Mouse (Mus musculus): ENCODE data around the gene Gm4952. TPM values are rescaled to one million over a fixed set of nuclear protein-coding genes. Genes with fewer than 3 reads are reported as not detected.
A peak's percentile ranks its signal among the peaks of the same experiment; 100 is the strongest.

Gm4952 gene
- total RNA-seq (2021): not detected

GRCm38 (mm10) chr19:12599674-12600073, at the start of gene Gm4952:
TSS of gene Gm4952 (plus strand) at chr19:12599974.
- intact Hi-C loops (cut with DNase I): loop anchor here (10.0 kb wide), 1 partner anchor 165 kb away; no protein-coding TSS in a partner anchor
- no peak for DNase-seq (ENCODE audit: low spot score)

GRCm38 (mm10) chr19:12550005-12550942, 49.5 kb upstream of the Gm4952 start:
- intact Hi-C loops (cut with DNase I): no loop called here
- no peak for DNase-seq (ENCODE audit: low spot score)

GRCm38 (mm10) chr19:12556293-12556692, 43.5 kb upstream of the Gm4952 start:
- intact Hi-C loops (cut with DNase I): no loop called here
- DNase-seq (ENCODE audit: low spot score): no peak

- intact Hi-C loops (cut with DNase I): no loop called here
- DNase-seq (ENCODE audit: low spot score): no peak
These were observed 41.6 kb upstream of the Gm4952 start for GRCm38 (mm10) chr19:12558219-12558618.

GRCm38 (mm10) chr19:12564197-12564596, 35.6 kb upstream of the Gm4952 start:
- no peak for DNase-seq (ENCODE audit: low spot score)
- intact Hi-C loops (cut with DNase I): no loop called here

GRCm38 (mm10) chr19:12567011-12567410, 32.8 kb upstream of the Gm4952 start:
- intact Hi-C loops (cut with DNase I): no loop called here
- DNase-seq (ENCODE audit: low spot score): no peak

- intact Hi-C loops (cut with DNase I): no loop called here
- DNase-seq (ENCODE audit: low spot score): no peak
These were observed 28.9 kb upstream of the Gm4952 start for GRCm38 (mm10) chr19:12570866-12571265.

GRCm38 (mm10) chr19:12571687-12572086, 28.1 kb upstream of the Gm4952 start:
- intact Hi-C loops (cut with DNase I): loop anchor here (2.0 kb wide), 1 partner anchor 15 kb away; no protein-coding TSS in a partner anchor
- no peak for DNase-seq (ENCODE audit: low spot score)

GRCm38 (mm10) chr19:12572614-12573265, 27.0 kb upstream of the Gm4952 start:
- intact Hi-C loops (cut with DNase I): loop anchor here (2.0 kb wide), 1 partner anchor 14 kb away; no protein-coding TSS in a partner anchor
- DNase-seq (ENCODE audit: low spot score): no peak

GRCm38 (mm10) chr19:12573266-12574011, 26.3 kb upstream of the Gm4952 start:
- DNase-seq (ENCODE audit: low spot score): peak; percentile 93
- intact Hi-C loops (cut with DNase I): loop anchor here (2.0 kb wide), 1 partner anchor 13 kb away; no protein-coding TSS in a partner anchor

GRCm38 (mm10) chr19:12574012-12574407, 25.8 kb upstream of the Gm4952 start:
- no peak for DNase-seq (ENCODE audit: low spot score)
- intact Hi-C loops (cut with DNase I): no loop called here

- peak; percentile 21 for DNase-seq (ENCODE audit: low spot score)
- intact Hi-C loops (cut with DNase I): no loop called here
These were observed 24.7 kb upstream of the Gm4952 start for GRCm38 (mm10) chr19:12575107-12575506.

GRCm38 (mm10) chr19:12575514-12575913, 24.3 kb upstream of the Gm4952 start:
- intact Hi-C loops (cut with DNase I): no loop called here
- no peak for DNase-seq (ENCODE audit: low spot score)

- DNase-seq (ENCODE audit: low spot score): no peak
- intact Hi-C loops (cut with DNase I): no loop called here
These were observed 23.1 kb upstream of the Gm4952 start for GRCm38 (mm10) chr19:12576639-12577038.

GRCm38 (mm10) chr19:12585310-12585709, 14.5 kb upstream of the Gm4952 start:
- no peak for DNase-seq (ENCODE audit: low spot score)
- intact Hi-C loops (cut with DNase I): no loop called here

- peak; percentile 29 for DNase-seq (ENCODE audit: low spot score)
- intact Hi-C loops (cut with DNase I): loop anchor here (1.0 to 10.0 kb wide), 6 partner anchors 43 to 230 kb away; partner anchors contain the start of genes Lpxn and Zfp91
These were observed 7.9 kb upstream of the Gm4952 start for GRCm38 (mm10) chr19:12591908-12592307.

GRCm38 (mm10) chr19:12595135-12595529, 4.6 kb upstream of the Gm4952 start:
- intact Hi-C loops (cut with DNase I): loop anchor here (10.0 kb wide), 1 partner anchor 160 kb away; no protein-coding TSS in a partner anchor
- DNase-seq (ENCODE audit: low spot score): no peak

GRCm38 (mm10) chr19:12595530-12596289, 4.1 kb upstream of the Gm4952 start:
- intact Hi-C loops (cut with DNase I): loop anchor here (10.0 kb wide), 1 partner anchor 161 kb away; no protein-coding TSS in a partner anchor
- DNase-seq (ENCODE audit: low spot score): peak; percentile 12
